Mouse (Mus musculus) cerebellum, postnatal 10 days (tissue): ENCODE measurements around the gene Dazl.

ENCODE experiments used
- DNase-seq, 2 experiments: peaks; one replicate each; pipeline ENCODE4 v3.0.0; 2021; ENCODE audit warnings: mixed read lengths in 2 of 2

Gene Dazl

GRCm38 (mm10) chr17:50293241-50293731, at the start of gene Dazl:
Dazl (minus strand) TSS chr17:50293636.
- peak in 1 of 2 experiments; percentile 45 for DNase-seq

- DNase-seq, result no peak
These were observed 48.6 kb upstream of the Dazl start for GRCm38 (mm10) chr17:50341850-50342544.

DNA sequence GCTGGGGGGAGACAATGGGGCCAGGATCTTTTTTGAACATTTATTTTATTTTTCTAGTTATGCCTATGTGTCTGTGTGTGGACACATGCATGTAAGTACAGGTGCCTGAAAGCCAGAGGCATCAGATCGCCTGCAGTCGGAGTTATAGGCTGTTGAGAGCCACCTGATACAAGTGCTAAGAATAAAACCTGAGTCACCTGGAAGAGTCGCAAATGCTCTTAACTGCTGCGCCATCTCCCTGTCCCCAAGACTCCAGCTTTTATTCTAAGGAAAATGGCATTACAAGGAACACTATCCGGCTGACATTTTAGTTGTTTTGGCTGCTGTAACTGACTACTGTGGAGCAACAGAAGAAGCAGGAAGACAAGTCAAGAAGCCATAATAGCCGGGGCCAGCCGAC, 45.5 kb upstream of the Dazl start:
- no peak for DNase-seq

GRCm38 (mm10) chr17:50335776-50336175, 42.3 kb upstream of the Dazl start:
- no peak for DNase-seq

- no peak for DNase-seq
These were observed 41.3 kb upstream of the Dazl start for GRCm38 (mm10) chr17:50334694-50335093.

DNA sequence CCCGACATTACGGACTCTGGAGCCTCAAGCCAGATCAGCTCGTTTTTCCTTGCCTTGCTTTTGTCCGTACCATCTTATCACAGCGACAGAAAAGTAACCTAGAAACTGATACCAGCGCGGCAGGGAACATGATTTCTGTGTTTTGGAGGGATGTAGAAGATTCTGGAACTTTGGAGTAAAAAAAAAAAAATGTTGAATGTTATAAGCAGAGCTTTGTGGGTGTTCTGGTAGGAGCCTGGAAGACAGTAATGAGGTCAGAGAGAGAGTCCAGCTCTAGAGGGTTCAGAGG, 38.5 kb upstream of the Dazl start:
- DNase-seq, result no peak

DNA sequence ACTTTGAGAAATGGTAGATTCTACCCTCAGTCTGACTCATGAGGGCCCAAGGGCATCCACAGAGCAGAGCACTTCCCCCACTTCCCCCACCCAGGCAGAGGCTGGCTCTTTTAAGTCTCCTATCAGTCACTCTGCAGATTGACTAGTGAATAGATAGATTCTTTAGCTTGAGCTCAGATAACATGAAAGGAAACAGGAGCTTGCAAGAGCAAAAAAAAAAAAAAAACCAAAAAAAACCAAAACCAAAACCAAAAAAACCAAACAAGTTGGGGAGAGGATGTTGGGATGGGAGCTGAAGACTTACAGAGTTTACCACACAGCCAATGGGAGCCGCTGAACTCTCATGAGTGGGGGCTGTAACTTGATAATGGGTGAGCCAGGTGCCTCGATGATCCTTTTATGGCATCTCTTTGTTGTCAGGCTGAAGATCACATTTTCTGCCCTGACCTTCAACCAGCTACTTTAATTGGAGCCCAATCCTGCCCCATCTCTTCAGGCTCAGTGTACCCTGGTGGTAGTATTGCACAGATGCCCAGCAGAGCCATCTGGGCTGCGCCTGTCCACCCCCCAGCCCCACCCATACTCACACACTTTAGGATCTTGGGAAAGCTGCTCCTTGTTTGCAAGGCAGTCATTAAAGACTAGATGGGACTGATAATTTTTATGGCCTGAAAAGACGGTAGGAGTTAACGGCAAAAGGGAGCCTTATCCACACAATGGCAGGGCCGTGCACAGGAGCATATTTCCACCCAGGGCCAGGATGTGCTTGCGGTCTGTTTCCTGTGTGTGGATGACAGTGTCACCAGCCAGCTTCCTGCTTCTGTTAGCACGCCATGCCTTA, 38.0 kb upstream of the Dazl start:
- DNase-seq, result no peak

- DNase-seq, result no peak
These were observed 36.8 kb upstream of the Dazl start for GRCm38 (mm10) chr17:50330245-50330644.

DNA sequence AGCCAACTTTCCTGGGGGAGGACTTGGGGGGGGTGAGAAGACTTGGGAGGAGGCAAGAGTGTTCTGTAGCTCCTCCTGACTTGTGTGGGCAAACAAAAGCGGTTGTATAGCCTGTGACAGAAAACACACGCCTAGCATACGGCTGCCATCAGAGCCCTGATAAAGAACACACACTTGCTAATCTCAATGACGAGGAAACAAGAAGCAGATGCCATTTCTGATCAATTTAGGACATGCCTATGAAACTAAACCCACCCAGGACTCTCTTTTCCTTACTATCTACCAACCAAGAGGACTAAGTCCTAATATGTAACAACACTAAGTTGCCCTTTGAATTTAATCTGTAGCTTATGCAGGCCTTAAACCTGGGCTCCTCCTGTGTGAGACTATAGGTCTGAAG, 31.2 kb upstream of the Dazl start:
- no peak for DNase-seq

GRCm38 (mm10) chr17:50318810-50319209, 25.4 kb upstream of the Dazl start:
- no peak for DNase-seq

- DNase-seq, result peak; percentile 77 to 84
These were observed 23.0 kb upstream of the Dazl start for GRCm38 (mm10) chr17:50316216-50317150.

DNA sequence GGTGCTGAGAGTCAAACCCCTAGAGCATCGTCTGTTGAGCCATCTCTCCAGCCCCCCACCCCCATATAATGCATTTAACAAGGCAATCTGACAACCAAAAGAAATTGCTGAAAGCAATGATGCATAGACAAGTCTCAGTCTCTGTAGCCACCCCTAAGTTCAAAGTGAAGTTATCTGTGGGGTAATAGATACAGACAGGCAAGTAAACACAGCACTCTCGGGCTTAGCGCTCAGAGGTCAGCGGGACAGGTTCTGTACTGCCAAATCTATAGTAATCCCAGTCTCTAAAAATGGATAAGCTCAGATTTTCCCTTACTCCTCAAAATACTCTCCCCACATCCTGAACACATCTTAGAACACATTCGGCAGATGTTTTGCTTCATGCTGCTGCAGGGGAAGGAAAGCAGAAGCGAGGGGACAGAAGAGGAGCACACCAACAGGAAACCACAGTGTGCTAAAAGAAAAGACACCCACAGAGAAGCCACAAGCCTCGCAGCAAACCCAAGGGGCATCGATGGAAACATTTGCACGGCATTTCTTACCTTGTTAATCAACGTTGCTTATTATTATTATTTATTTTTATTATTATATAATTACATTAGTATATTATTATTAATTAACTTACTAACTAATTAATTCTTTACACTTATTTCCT, 16.8 kb upstream of the Dazl start:
- DNase-seq, result no peak

DNA sequence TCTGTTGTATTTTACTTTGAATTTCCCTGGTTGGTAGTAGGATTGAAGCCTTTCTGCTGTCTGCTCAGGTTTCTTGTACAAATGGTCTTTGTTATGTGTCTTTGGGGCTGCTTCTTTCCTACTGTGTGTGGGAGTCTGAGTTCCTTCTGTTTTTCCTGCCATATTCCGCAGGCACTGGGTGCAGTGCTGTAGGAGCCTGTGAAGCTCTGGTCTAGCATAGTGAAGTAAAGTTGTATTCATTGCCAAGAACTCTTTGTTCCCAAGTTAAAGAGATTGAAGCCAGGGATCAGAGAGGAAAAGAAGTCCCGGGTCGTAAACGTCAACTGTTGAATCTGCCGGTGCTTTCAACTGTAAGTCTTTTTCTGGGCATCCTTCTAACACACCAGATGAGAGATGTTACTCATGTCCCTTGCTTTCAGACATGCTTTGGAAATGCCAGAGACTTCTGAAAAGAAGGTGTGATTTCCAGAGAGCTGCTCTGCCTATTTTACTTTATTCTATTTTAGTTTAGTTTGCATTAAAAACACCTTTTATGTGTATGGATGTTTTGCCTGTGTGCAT, 16.2 kb upstream of the Dazl start:
- no peak for DNase-seq

- no peak for DNase-seq
These were observed 15.4 kb upstream of the Dazl start for GRCm38 (mm10) chr17:50308880-50309279.

DNA sequence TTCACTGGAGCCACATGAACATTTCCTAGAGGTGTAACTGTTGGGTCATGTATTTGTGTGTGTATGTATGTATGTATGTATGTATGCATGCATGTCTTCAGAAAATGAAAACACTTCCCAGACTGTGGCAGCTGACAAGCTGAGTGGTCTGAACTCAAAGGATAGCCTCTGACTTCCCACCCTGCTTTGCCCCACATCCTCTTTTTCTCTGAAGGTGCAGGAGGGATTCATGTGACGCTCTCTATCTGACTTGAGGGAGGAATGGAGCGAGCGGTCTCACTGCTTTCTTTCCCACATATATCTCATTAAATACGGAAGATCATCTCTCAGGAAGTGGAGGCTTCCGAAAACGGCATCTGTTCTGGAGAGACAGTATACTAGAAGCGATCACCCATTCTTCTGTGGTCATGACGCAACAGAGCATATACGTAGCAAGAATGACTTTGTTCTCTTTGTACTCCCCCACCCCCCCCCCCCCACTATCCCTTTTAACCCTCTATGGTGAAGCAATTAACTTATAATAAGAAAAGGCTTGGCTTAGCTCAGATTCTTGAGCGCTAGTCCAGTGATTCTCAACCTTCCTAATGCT, 14.7 kb upstream of the Dazl start:
- no peak for DNase-seq

- DNase-seq, result no peak
These were observed 9.4 kb upstream of the Dazl start for GRCm38 (mm10) chr17:50302867-50303266.

GRCm38 (mm10) chr17:50300171-50300841, 6.9 kb upstream of the Dazl start:
- no peak for DNase-seq

- peak in 1 of 2 experiments; percentile 27 for DNase-seq
These were observed 5.4 kb upstream of the Dazl start for GRCm38 (mm10) chr17:50298821-50299220.

- peak; percentile 50 to 53 for DNase-seq
These were observed 1.3 kb upstream of the Dazl start for GRCm38 (mm10) chr17:50294726-50295125.

DNA sequence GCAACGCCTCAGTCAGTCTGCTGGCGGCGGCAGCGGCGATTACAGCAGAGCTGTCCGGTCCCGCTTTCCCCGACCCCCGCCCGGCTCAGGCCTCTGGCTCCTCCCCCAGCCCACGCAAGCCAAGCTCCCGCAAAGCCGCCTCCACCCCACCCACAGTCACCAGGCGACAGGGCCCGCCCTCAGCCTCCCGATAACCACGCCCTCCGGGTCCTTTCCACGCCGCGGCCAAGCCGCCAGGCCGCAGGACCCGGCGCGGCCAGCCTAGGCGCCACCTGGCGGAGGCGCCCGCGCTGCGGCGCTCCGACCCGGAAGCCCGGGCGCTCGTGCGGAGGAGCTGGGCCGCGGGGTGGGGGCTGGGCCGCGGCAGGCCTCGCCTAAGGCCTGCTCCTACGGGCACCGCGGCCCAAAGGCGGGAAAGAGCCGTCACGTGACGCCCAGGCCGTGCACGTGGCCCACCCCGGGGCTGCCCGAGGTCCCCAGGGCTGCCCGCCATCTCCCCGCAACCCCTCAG, 720 bp downstream of the Dazl start:
- DNase-seq, result peak; percentile 97 to 98
